Mouse (Mus musculus): ENCODE results near the gene Rtn4rl1. TPM values are rescaled to one million over a fixed set of nuclear protein-coding genes. Genes with fewer than 3 reads are reported as not detected.
A peak's percentile ranks its signal among the peaks of the same experiment; 100 is the strongest.
"Not testable (repeated sequence)": the region's sequence is repeated elsewhere in the genome, so short reads cannot be mapped to it uniquely, and the experiment has no call there.

Gene Rtn4rl1
- polyA plus RNA-seq, 1 experiment from 2014 or later, result 1.2 TPM

- H3K9ac ChIP-seq, result no peak overlapping the region
- no peak overlapping the region for H3K27ac ChIP-seq
- peaks cover 46% of the 10 kb centered on the region for H3K27me3 ChIP-seq (replicated peaks)
- WGBS (ENCODE audit: insufficient replicate concordance), result 76% methylated on average over 7 of the region's 7 CpGs
- ATAC-seq, result no peak
- no peak overlapping the region for H3K4me2 ChIP-seq
- no peak overlapping the region for H3K4me3 ChIP-seq
- H3K36me3 ChIP-seq, result no peaks in the 10 kb centered on the region
- no peaks in the 10 kb centered on the region for H3K9me3 ChIP-seq (replicated peaks)
- H3K4me1 ChIP-seq, result peaks cover 47% of the 10 kb centered on the region
Measured at GRCm38 (mm10) chr11:75278115-75278514, 84.5 kb downstream of the Rtn4rl1 start.

GRCm38 (mm10) chr11:75279013-75279341 is 85.4 kb downstream of the Rtn4rl1 start:
- Histone ChIP-seq H3K4me3 (peak overlapping the region; percentile 38), H3K27ac (peak overlapping the region; percentile 55; the same call in 1 of the 2 replicates), H3K27me3 (replicated peaks) (peaks cover 43% of the 10 kb centered on the region), H3K4me1 (peaks cover 44% of the 10 kb centered on the region), H3K4me2 (peak overlapping the region; percentile 71), H3K36me3 (no peaks in the 10 kb centered on the region), H3K9me3 (replicated peaks) (no peaks in the 10 kb centered on the region), H3K9ac (peak overlapping the region; percentile 50; the same call in 1 of the 2 replicates)
- WGBS (ENCODE audit: insufficient replicate concordance), result 25% methylated on average over 4 of the region's 4 CpGs
- ATAC-seq, result no peak

- Histone ChIP-seq H3K27ac (peak overlapping the region; percentile 55; the same call in 1 of the 2 replicates), H3K4me3 (peak overlapping the region; percentile 38), H3K27me3 (replicated peaks) (peaks cover 41% of the 10 kb centered on the region), H3K9me3 (replicated peaks) (no peaks in the 10 kb centered on the region), H3K36me3 (no peaks in the 10 kb centered on the region), H3K4me2 (peak overlapping the region; percentile 71), H3K9ac (peak overlapping the region; percentile 50; the same call in 1 of the 2 replicates), H3K4me1 (peaks cover 43% of the 10 kb centered on the region)
- peak; percentile 71 for ATAC-seq
- 4% methylated on average over 16 of the region's 16 CpGs for whole genome bisulfite sequencing (ENCODE audit: insufficient replicate concordance)
Measured at GRCm38 (mm10) chr11:75279342-75280065, 85.9 kb downstream of the Rtn4rl1 start.

- Histone ChIP-seq H3K4me3 (no peak overlapping the region), H3K9ac (0 out of 2 replicates have a peak overlapping the region, but pooled peaks have one; percentile 50), H3K27me3 (replicated peaks) (peaks cover 44% of the 10 kb centered on the region), H3K36me3 (no peaks in the 10 kb centered on the region), H3K27ac (peak overlapping the region; percentile 55; the same call in 1 of the 2 replicates), H3K9me3 (replicated peaks) (no peaks in the 10 kb centered on the region), H3K4me1 (peaks cover 38% of the 10 kb centered on the region), H3K4me2 (peak overlapping the region; percentile 71)
- ATAC-seq, result no peak
- 82% methylated on average over 5 of the region's 5 CpGs for WGBS (ENCODE audit: insufficient replicate concordance)
Measured at GRCm38 (mm10) chr11:75280066-75280410, 86.5 kb downstream of the Rtn4rl1 start.

GRCm38 (mm10) chr11:75280435-75281001 is 86.9 kb downstream of the Rtn4rl1 start:
- no peak overlapping the region for H3K4me3 ChIP-seq
- no peaks in the 10 kb centered on the region for H3K36me3 ChIP-seq
- WGBS (ENCODE audit: insufficient replicate concordance), result 72% methylated on average over 5 of the region's 5 CpGs
- H3K9ac ChIP-seq, result no peak overlapping the region
- no peaks in the 10 kb centered on the region for H3K9me3 ChIP-seq (replicated peaks)
- no peak overlapping the region for H3K27ac ChIP-seq
- ATAC-seq, result no peak
- no peak overlapping the region for H3K4me2 ChIP-seq
- H3K4me1 ChIP-seq, result peaks cover 35% of the 10 kb centered on the region
- peaks cover 45% of the 10 kb centered on the region for H3K27me3 ChIP-seq (replicated peaks)

- Histone ChIP-seq H3K4me1 (peaks cover 35% of the 10 kb centered on the region), H3K4me3 (peak overlapping the region; percentile 23; the same call in 1 of the 2 replicates), H3K9ac (0 out of 2 replicates have a peak overlapping the region, but pooled peaks have one; percentile 8), H3K36me3 (no peaks in the 10 kb centered on the region), H3K9me3 (replicated peaks) (no peaks in the 10 kb centered on the region), H3K4me2 (peak overlapping the region; percentile 57), H3K27ac (no peak overlapping the region), H3K27me3 (replicated peaks) (peaks cover 48% of the 10 kb centered on the region)
- ATAC-seq, result no peak
- 25% methylated on average over 29 of the region's 29 CpGs for WGBS (ENCODE audit: insufficient replicate concordance)
Measured at GRCm38 (mm10) chr11:75281380-75282256, 88.0 kb downstream of the Rtn4rl1 start.

- Histone ChIP-seq H3K36me3 (no peaks in the 10 kb centered on the region), H3K27me3 (replicated peaks) (peaks cover 58% of the 10 kb centered on the region), H3K4me2 (peak overlapping the region; percentile 57), H3K4me1 (peaks cover 35% of the 10 kb centered on the region), H3K4me3 (peak overlapping the region; percentile 23), H3K9me3 (replicated peaks) (no peaks in the 10 kb centered on the region), H3K9ac (0 out of 2 replicates have a peak overlapping the region, but pooled peaks have one; percentile 8), H3K27ac (no peak overlapping the region)
- WGBS (ENCODE audit: insufficient replicate concordance), result 15% methylated on average over 13 of the region's 13 CpGs
- no peak for ATAC-seq
Measured at GRCm38 (mm10) chr11:75282496-75283120, 89.0 kb downstream of the Rtn4rl1 start.

GRCm38 (mm10) chr11:75283784-75284183 is 90.2 kb downstream of the Rtn4rl1 start:
- H3K36me3 ChIP-seq, result not testable (repeated sequence)
- 51% methylated on average over 3 of the region's 3 CpGs for WGBS (ENCODE audit: insufficient replicate concordance)

GRCm38 (mm10) chr11:75285893-75286467 is 92.4 kb downstream of the Rtn4rl1 start:
- ATAC-seq, result no peak
- no peaks in the 10 kb centered on the region for H3K36me3 ChIP-seq
- no peak overlapping the region for H3K9ac ChIP-seq
- WGBS (ENCODE audit: insufficient replicate concordance), result 32% methylated on average over 4 of the region's 4 CpGs
- H3K27ac ChIP-seq, result no peak overlapping the region
- no peaks in the 10 kb centered on the region for H3K9me3 ChIP-seq (replicated peaks)
- peaks cover 17% of the 10 kb centered on the region for H3K4me1 ChIP-seq
- H3K4me2 ChIP-seq, result no peak overlapping the region
- no peak overlapping the region for H3K4me3 ChIP-seq
- peaks cover 66% of the 10 kb centered on the region for H3K27me3 ChIP-seq (replicated peaks)

More at GRCm38 (mm10) chr11:75283784-75284183, 90.2 kb downstream of the Rtn4rl1 start:
- H3K9me3 ChIP-seq (replicated peaks); H3K4me3 ChIP-seq; H3K4me2 ChIP-seq; H3K9ac ChIP-seq; ATAC-seq; H3K27ac ChIP-seq: not testable (repeated sequence)
- Histone ChIP-seq H3K27me3 (replicated peaks) (peaks cover 67% of the 10 kb centered on the region), H3K4me1 (peaks cover 35% of the 10 kb centered on the region)

GRCm38 (mm10) chr11:75286868-75287267 is 93.3 kb downstream of the Rtn4rl1 start:
- Histone ChIP-seq H3K27me3 (replicated peaks) (peaks cover 66% of the 10 kb centered on the region), H3K9ac (no peak overlapping the region), H3K27ac (no peak overlapping the region), H3K9me3 (replicated peaks) (no peaks in the 10 kb centered on the region), H3K36me3 (no peaks in the 10 kb centered on the region), H3K4me3 (no peak overlapping the region), H3K4me1 (peaks cover 13% of the 10 kb centered on the region), H3K4me2 (no peak overlapping the region)
- WGBS (ENCODE audit: insufficient replicate concordance), result 80% methylated on average over 4 of the region's 4 CpGs
- ATAC-seq, result no peak

- ATAC-seq, result no peak
- H3K9me3 ChIP-seq (replicated peaks), result no peaks in the 10 kb centered on the region
- H3K4me2 ChIP-seq, result no peak overlapping the region
- H3K36me3 ChIP-seq, result no peaks in the 10 kb centered on the region
- peaks cover 2% of the 10 kb centered on the region; the same call in 1 of the 2 replicates for H3K4me1 ChIP-seq
- H3K27ac ChIP-seq, result no peak overlapping the region
- H3K4me3 ChIP-seq, result no peak overlapping the region
- WGBS (ENCODE audit: insufficient replicate concordance), result 68% methylated on average over 10 of the region's 10 CpGs
- H3K27me3 ChIP-seq (replicated peaks), result peaks cover 66% of the 10 kb centered on the region
- no peak overlapping the region for H3K9ac ChIP-seq
Measured at GRCm38 (mm10) chr11:75287940-75288339, 94.4 kb downstream of the Rtn4rl1 start.
